Mouse (Mus musculus) heart, postnatal 0 days (tissue): ENCODE data around the gene Sned1. TPM values are rescaled to one million over a fixed set of nuclear protein-coding genes. Genes with fewer than 3 reads are reported as not detected.

Experiments used
- ATAC-seq: fragments of 200-750 bp; cut with Nextera tagmentation; 2 replicates; pipeline ENCODE4 v1.8.0; 2017; ENCODE audit warnings: low read depth, moderate number of reproducible peaks, moderate library complexity; ENCODE audit not compliant: insufficient read depth
- DNase-seq: peaks from one replicate; pipeline ENCODE4 v3.0.0-alpha.2; 2016; ENCODE audit warnings: low spot score
- H3K27ac ChIP-seq: fragments of 300-500 bp; sonication (generic); 2 replicates; pipeline ENCODE4 v1.5.1; 2014; ENCODE audit warnings: low read depth, mild to moderate bottlenecking
- H3K27me3 ChIP-seq: fragments of 300-500 bp; sonication (generic); 2 replicates; pipeline ENCODE4 v1.6.1; 2014; ENCODE audit warnings: low read length, mixed read lengths; ENCODE audit not compliant: control insufficient read depth, insufficient read depth
- H3K36me3 ChIP-seq: fragments of 300-500 bp; sonication (generic); replicated peaks from 2 replicates; pipeline ENCODE4 v1.6.1; 2014; ENCODE audit warnings: low read length, mixed read lengths; ENCODE audit not compliant: control insufficient read depth, insufficient read depth
- H3K4me1 ChIP-seq: fragments of 300-500 bp; sonication (generic); 2 replicates; pipeline ENCODE4 v1.6.1; 2014; ENCODE audit warnings: antibody characterized with exemption; ENCODE audit not compliant: control insufficient read depth, insufficient read depth
- H3K4me2 ChIP-seq: fragments of 300-500 bp; sonication (generic); 2 replicates; pipeline ENCODE4 v1.6.1; 2014; ENCODE audit warnings: low read depth, mild to moderate bottlenecking, low read length, moderate library complexity
- H3K4me3 ChIP-seq: fragments of 300-500 bp; sonication (generic); 2 replicates; pipeline ENCODE4 v1.5.1; 2014; ENCODE audit warnings: low read depth, low read length
- H3K9ac ChIP-seq: fragments of 300-500 bp; sonication (generic); replicated peaks from 2 replicates; pipeline ENCODE4 v1.6.1; 2014; ENCODE audit warnings: low read depth, low read length, mixed read lengths
- H3K9me3 ChIP-seq: fragments of 300-500 bp; sonication (generic); replicated peaks from 2 replicates; pipeline ENCODE4 v1.6.1; 2016; ENCODE audit warnings: low read length; ENCODE audit not compliant: control insufficient read depth
- CTCF ChIP-seq: IDR thresholded peaks from 2 replicates; pipeline ENCODE4 v1.5.1; 2016; ENCODE audit warnings: antibody characterized with exemption, control low read depth, low read depth
- EP300 ChIP-seq: IDR thresholded peaks from 2 replicates; pipeline ENCODE4 v1.6.1; 2016; ENCODE audit warnings: antibody characterized with exemption, low read depth
- WGBS: fragments of 180-500 bp; shearing (Covaris S2); extraction: QIAGEN DNeasy Blood & Tissue Kit; methylation state at CpG from one replicate; pipeline ENCODE4 v1.1.7; 2014; 5-methylcytosine and 5-hydroxymethylcytosine counted together
- polyA plus RNA-seq: library from polyadenylated mRNA; unstranded; fragments of >200 nt; fragmentation: Nextera tagmentation; extraction: Ambion mirVana; gene quantifications from 2 replicates; pipeline ENCODE4 v1.2.1, GENCODE M21; 2015
- total RNA-seq: library from RNA; depleted of rRNA; stranded (reverse); fragments of >200 nt; gene quantifications from 2 replicates; pipeline ENCODE4 v1.2.3, GENCODE M21; 2014; ENCODE audit warnings: low replicate concordance

Gene Sned1
- total and polyA plus RNA-seq, 2 experiments from 2014 or later: 3.9 to 43.7 TPM

- no peak overlapping the region for H3K9ac ChIP-seq
- ATAC-seq: no peak
Measured at GRCm38 (mm10) chr1:93323973-93324372, 88.3 kb downstream of the Sned1 start.

GRCm38 (mm10) chr1:93326446-93326845, 90.8 kb downstream of the Sned1 start:
- H3K9ac ChIP-seq: no peak overlapping the region
- H3K27ac ChIP-seq: no peak overlapping the region
- DNase-seq (no peak), ATAC-seq (no peak)
- H3K4me1 ChIP-seq: no peaks in the 10 kb centered on the region
- peaks cover 52% of the 10 kb centered on the region for H3K36me3 ChIP-seq
- no peak for TF ChIP-seq CTCF
- TF ChIP-seq EP300: no peak
- no peaks in the 10 kb centered on the region for H3K27me3 ChIP-seq
- no peak overlapping the region for H3K4me2 ChIP-seq
- 60% methylated on average over 3 of the region's 3 CpGs for WGBS
- no peak overlapping the region for H3K4me3 ChIP-seq
- no peaks in the 10 kb centered on the region for H3K9me3 ChIP-seq

More at GRCm38 (mm10) chr1:93323973-93324372, 88.3 kb downstream of the Sned1 start:
- TF ChIP-seq EP300: no peak
- no peak for TF ChIP-seq CTCF
- Histone ChIP-seq H3K27ac (no peak overlapping the region), H3K36me3 (peaks cover 56% of the 10 kb centered on the region), H3K27me3 (no peaks in the 10 kb centered on the region), H3K9me3 (no peaks in the 10 kb centered on the region), H3K4me1 (no peaks in the 10 kb centered on the region), H3K4me2 (no peak overlapping the region), H3K4me3 (no peak overlapping the region)
- WGBS: 92% methylated on average over 6 of the region's 6 CpGs
- no peak for DNase-seq

- Histone ChIP-seq H3K27me3 (no peaks in the 10 kb centered on the region), H3K4me3 (no peak overlapping the region), H3K36me3 (peaks cover 27% of the 10 kb centered on the region), H3K9me3 (no peaks in the 10 kb centered on the region), H3K9ac (no peak overlapping the region), H3K27ac (no peak overlapping the region), H3K4me1 (no peaks in the 10 kb centered on the region), H3K4me2 (no peak overlapping the region)
- DNase-seq: no peak
- no peak for TF ChIP-seq CTCF
- no peak for TF ChIP-seq EP300
- 80% methylated on average over 2 of the region's 2 CpGs for WGBS
- ATAC-seq: no peak
Measured at GRCm38 (mm10) chr1:93334621-93335020, 99.0 kb downstream of the Sned1 start.

- Histone ChIP-seq H3K9me3 (no peaks in the 10 kb centered on the region), H3K4me3 (peak within 1 kb of the TSS; percentile 94), H3K4me1 (peaks cover 11% of the 10 kb centered on the region; the same call in 1 of the 2 replicates), H3K36me3 (peaks cover 9% of the 10 kb centered on the region), H3K9ac (peak within 1 kb of the TSS; percentile 83), H3K27ac (peak within 1 kb of the TSS; percentile 71), H3K27me3 (no peaks in the 10 kb centered on the region), H3K4me2 (peak within 1 kb of the TSS; percentile 88)
- under 1% methylated on average over 63 of the region's 63 CpGs for WGBS
- DNase-seq (peak; percentile 95), ATAC-seq (peak; percentile 94)
- TF ChIP-seq EP300: no peak
- no peak for TF ChIP-seq CTCF
Measured at GRCm38 (mm10) chr1:93342648-93343503, 107.2 kb downstream of the Sned1 start, which contains the start of the genes Ppp1r7 and Pask. Gene Ppp1r7 (plus strand): TSS chr1:93342854. Gene Pask (minus strand): TSS chr1:93343482.

GRCm38 (mm10) chr1:93343504-93344047, 107.9 kb downstream of the Sned1 start:
- H3K9me3 ChIP-seq: no peaks in the 10 kb centered on the region
- H3K4me3 ChIP-seq: peak overlapping the region; percentile 94
- H3K4me2 ChIP-seq: peak overlapping the region; percentile 88
- TF ChIP-seq EP300 (no peak), CTCF (peak; percentile 37)
- DNase-seq (peak; percentile 96), ATAC-seq (peak; percentile 97)
- peaks cover 12% of the 10 kb centered on the region for H3K36me3 ChIP-seq
- peak overlapping the region; percentile 71 for H3K27ac ChIP-seq
- no peaks in the 10 kb centered on the region for H3K27me3 ChIP-seq
- under 1% methylated on average over 39 of the region's 39 CpGs for WGBS
- peak overlapping the region; percentile 83 for H3K9ac ChIP-seq
- H3K4me1 ChIP-seq: peaks cover 11% of the 10 kb centered on the region; the same call in 1 of the 2 replicates
